8 mouse cellular contexts compared by ENCODE assay signal in genomic region chr9:21153833-21154232, GRCm38 (mm10). TPM values are rescaled to one million over a fixed set of nuclear protein-coding genes. Genes with fewer than 3 reads are reported as not detected.
A peak's percentile ranks its signal among the peaks of the same experiment; 100 is the strongest.
DNase-seq lines count a peak whose midpoint lies in the region; ATAC-seq lines count a peak whose summit lies in the region.

No protein-coding gene starts in this region.

- intact Hi-C loops in gastrocnemius, postnatal 36 days (cut with DNase I), result loop anchor here (2.0 kb wide), 1 partner anchor 69 kb away; no protein-coding TSS in a partner anchor

- H3K27me3 ChIP-seq in midbrain, embryonic 10.5 days (ENCODE audit: low read depth, poor library complexity, severe bottlenecking), result peaks cover 8% of the 10 kb centered on the region; the same call in 1 of the 2 replicates

- peak overlapping the region; percentile 43 for H3K4me3 ChIP-seq in midbrain, embryonic 10.5 days

- no peaks in the 10 kb centered on the region; the same call in 1 of the 2 replicates for H3K9me3 ChIP-seq in midbrain, embryonic 10.5 days (replicated peaks)

- peaks cover 26% of the 10 kb centered on the region for H3K4me1 ChIP-seq in midbrain, embryonic 10.5 days

- ATAC-seq in frontal cortex, adult (ENCODE audit: low TSS enrichment), result peak; percentile 35; the same call in 1 of the 2 replicates

- WGBS in midbrain, embryonic 10.5 days, result 14% methylated on average over 5 of the region's 5 CpGs

- no peak for DNase-seq in frontal cortex, postnatal 10 days (ENCODE audit: low spot score in 2 of 2)
- peak; percentile 67 for DNase-seq in brain, adult 2 months (ENCODE audit: low read depth, low spot score)
- DNase-seq in heart, postnatal 4 days, result peak; percentile 50
- no peak for DNase-seq in midbrain, embryonic 10.5 days (ENCODE audit: low spot score)
- no peak for DNase-seq in spleen, adult 12 weeks (ENCODE audit: low spot score)
- no peak for DNase-seq in urinary bladder, postnatal 25 days (ENCODE audit: low spot score)
- DNase-seq in gastrocnemius, postnatal 36 days, result no peak

- peak overlapping the region; percentile 39; the same call in 1 of the 2 replicates for H3K27ac ChIP-seq in midbrain, embryonic 10.5 days (replicated peaks)

- no peaks in the 10 kb centered on the region for H3K36me3 ChIP-seq in midbrain, embryonic 10.5 days

RNA-seq across cellular contexts. Expression of gene Cdc37, which starts 4.1 kb away (rescaled TPM):
- total RNA-seq in heart, postnatal 4 days (2021), result 100 to 1,000 TPM; 145 to 158 TPM
- 351 and 367 TPM in 2 replicates for polyA plus RNA-seq in midbrain, embryonic 10.5 days (2016; fragmentation: Nextera tagmentation; extraction: Ambion mirVana)
- 100 to 1,000 TPM; 123 to 126 TPM for total RNA-seq in gastrocnemius, postnatal 36 days (2021)

RNA-seq across cellular contexts. Expression of gene Pde4a, which starts 11.7 kb away (rescaled TPM):
- total RNA-seq in heart, postnatal 4 days (2021), result 10 to 100 TPM; 18.7 to 21.1 TPM
- 3.8 and 5.0 TPM in 2 replicates for polyA plus RNA-seq in midbrain, embryonic 10.5 days (2016; fragmentation: Nextera tagmentation; extraction: Ambion mirVana)
- 10 to 100 TPM; 42.2 to 53.9 TPM for total RNA-seq in gastrocnemius, postnatal 36 days (2021)

RNA-seq across cellular contexts. Expression of gene Tyk2, which starts 22.8 kb away (rescaled TPM):
- 1 to 10 TPM; 7.7 to 8.2 TPM for total RNA-seq in heart, postnatal 4 days (2021)
- polyA plus RNA-seq in midbrain, embryonic 10.5 days (2016; fragmentation: Nextera tagmentation; extraction: Ambion mirVana), result 13.6 and 14.8 TPM in 2 replicates
- 1 to 10 TPM; 4.2 to 4.4 TPM for total RNA-seq in gastrocnemius, postnatal 36 days (2021)

Comparison
In these comparisons a context has a peak if more than half of its experiments do, and no peak if none do; other contexts are left out.
1. DNase-seq: peak in brain, adult 2 months (single experiment) and heart, postnatal 4 days (single experiment); none in frontal cortex, postnatal 10 days (0 of 2), midbrain, embryonic 10.5 days (single experiment), spleen, adult 12 weeks (single experiment), urinary bladder, postnatal 25 days (single experiment) and gastrocnemius, postnatal 36 days (0 of 2).